Mouse (Mus musculus): Measurements from ENCODE around the gene Cyp2d26.

GRCm38 (mm10) chr15:82747516-82747915 is 46.6 kb downstream of the Cyp2d26 start:
- no peak for TF ChIP-seq CTCF (IDR thresholded peaks at IDR 0.05; ENCODE audit: insufficient read depth, low read depth, low read length)
- no peak for TF ChIP-seq POLR2A (IDR thresholded peaks at IDR 0.05; ENCODE audit: insufficient read depth, low read depth, low read length)
